In genomic region chr11:88892789-88893188, GRCm38 (mm10) we compare ENCODE assay signal across 8 mouse cellular contexts. TPM values are rescaled to one million over a fixed set of nuclear protein-coding genes. Genes with fewer than 3 reads are reported as not detected.
DNase-seq lines count a peak whose midpoint lies in the region.
"Not testable (repeated sequence)": the region's sequence is repeated elsewhere in the genome, so short reads cannot be mapped to it uniquely, and the experiment has no call there.

No protein-coding gene starts in this region.

- intact Hi-C loops in left cerebral cortex, postnatal 36 days (cut with DNase I): not testable (repeated sequence)

- peak; percentile 23 for DNase-seq in adrenal gland, adult 2 months
- DNase-seq in cerebellum, adult 9-11 months: peak; percentile 53
- DNase-seq in frontal cortex, postnatal 25 days (ENCODE audit: low spot score in 2 of 2): peak; percentile 17 to 23
- DNase-seq in heart, postnatal 4 days: peak; percentile 41
- peak; percentile 12 to 19 for DNase-seq in left cerebral cortex, postnatal 36 days (ENCODE audit: low spot score in 2 of 2)
- DNase-seq in spleen, postnatal 10 days (ENCODE audit: low spot score in 2 of 2): peak; percentile 15 to 23
- peak; percentile 14 to 23 for DNase-seq in thymus, postnatal 10 days (ENCODE audit: low spot score in 2 of 2)
- DNase-seq in urinary bladder, postnatal 4 days (ENCODE audit: low spot score in 2 of 2): peak; percentile 52 to 75

RNA-seq across cellular contexts. Expression of gene Akap1, which starts 28.4 kb away (rescaled TPM):
- total RNA-seq in adrenal gland, adult 2 months (2021): 100 to 1,000 TPM in 1 of 2 experiments, 10 to 100 TPM in 1; 95.0 to 144 TPM
- 54.2 and 59.5 TPM in 2 replicates for polyA plus RNA-seq in adrenal gland, adult 2 months (2012; rRNA removed)
- 100 to 1,000 TPM; 105 TPM for total RNA-seq in heart, postnatal 4 days (2021)
- total RNA-seq in left cerebral cortex, postnatal 36 days (2021): 10 to 100 TPM; 41.6 to 43.1 TPM

Comparison
In these comparisons a context has a peak if more than half of its experiments do, and no peak if none do; other contexts are left out.
1. Peak in every context shown above with its lines: DNase-seq.